Mouse (Mus musculus) thymus, postnatal 36 days (tissue): ENCODE results near the gene Sec14l5.

Experiments
- DNase-seq, 2 experiments: peaks; one replicate each; pipeline ENCODE4 v3.0.0; 2022; ENCODE audit warnings: mixed read lengths in 2 of 2

The Sec14l5 gene

DNA sequence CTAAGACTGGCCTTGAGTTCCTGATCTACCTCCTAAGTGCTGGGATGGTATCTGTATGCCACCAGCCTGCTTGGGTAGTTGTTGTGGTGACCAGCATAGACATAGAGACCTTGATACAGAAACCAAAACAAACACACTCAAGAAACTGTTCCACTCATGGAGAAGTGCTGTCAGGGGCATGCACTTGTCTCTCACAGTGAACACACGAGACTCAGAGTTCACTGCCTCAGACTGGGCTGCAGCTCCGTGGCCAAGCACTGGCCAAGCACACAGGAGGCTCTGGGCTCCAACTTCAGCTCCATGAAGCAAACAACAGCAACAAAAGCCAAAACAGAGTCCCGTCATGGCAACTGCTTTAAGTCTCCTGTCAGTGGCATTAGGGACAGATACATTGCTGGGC lies 8.1 kb downstream of the Sec14l5 start:
- no peak for DNase-seq

GRCm38 (mm10) chr16:5156495-5156894 lies 9.6 kb downstream of the Sec14l5 start:
- no peak for DNase-seq

DNA sequence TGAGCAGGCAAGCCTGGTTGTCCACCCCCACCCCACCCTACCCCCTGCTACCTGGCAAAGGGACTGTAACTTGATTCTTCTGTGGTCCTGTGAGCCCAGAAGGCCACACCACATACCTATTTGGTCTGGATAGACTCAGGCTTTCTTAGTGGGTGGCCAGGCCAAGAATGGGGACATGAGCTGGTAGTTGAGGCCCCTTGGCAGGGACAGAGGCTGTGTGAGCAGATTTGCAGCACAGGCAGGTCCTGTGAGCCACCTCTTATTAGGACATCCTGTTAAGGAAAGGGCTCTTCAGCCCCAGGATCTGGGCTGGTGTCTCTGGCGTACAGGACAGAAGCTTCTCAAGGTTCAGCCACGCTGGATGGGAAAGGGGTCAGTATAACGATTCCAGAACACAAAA lies 10.2 kb downstream of the Sec14l5 start:
- no peak for DNase-seq

DNA sequence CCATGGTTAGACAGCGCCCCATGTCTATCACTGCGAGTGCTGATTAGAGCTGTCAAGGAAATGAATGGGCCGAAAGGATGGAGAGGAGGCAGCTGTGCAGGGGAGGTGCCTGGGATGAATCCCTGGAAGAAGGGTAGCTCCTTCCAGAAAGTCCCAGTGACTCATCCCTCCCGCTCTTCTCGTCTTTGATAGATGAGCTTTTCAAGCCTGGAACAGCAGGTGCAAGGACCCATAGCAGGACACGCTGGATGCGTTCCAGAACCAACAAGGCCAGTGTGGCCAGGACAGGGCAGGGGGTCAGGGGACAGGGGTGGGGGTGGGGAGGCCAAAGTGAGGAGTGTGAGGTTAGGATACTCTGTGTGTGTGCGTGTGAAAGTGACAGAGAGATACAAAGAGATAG lies 12.3 kb downstream of the Sec14l5 start:
- DNase-seq = no peak

- DNase-seq = no peak
Observed at GRCm38 (mm10) chr16:5164327-5164726, 17.4 kb downstream of the Sec14l5 start.

DNA sequence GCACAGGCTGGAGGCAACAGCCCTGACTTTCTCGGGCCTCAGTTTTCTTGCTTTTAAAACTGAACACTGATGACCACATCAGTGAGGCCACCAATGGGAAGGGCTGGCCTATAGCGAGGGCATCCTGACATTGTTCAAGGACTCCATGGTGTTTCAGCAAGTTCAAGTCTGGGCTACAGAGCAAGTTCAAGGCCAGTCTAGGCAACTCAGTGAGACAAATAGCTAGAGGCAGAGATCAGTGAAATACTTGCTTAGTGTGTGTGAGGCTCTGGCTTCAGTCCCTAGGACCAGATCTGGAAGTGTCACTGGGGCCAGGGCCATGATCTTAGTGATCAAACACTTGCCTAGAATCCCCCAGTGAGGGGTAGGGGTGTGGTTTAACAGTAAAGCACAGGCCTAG lies 21.1 kb downstream of the Sec14l5 start:
- DNase-seq = no peak

DNA sequence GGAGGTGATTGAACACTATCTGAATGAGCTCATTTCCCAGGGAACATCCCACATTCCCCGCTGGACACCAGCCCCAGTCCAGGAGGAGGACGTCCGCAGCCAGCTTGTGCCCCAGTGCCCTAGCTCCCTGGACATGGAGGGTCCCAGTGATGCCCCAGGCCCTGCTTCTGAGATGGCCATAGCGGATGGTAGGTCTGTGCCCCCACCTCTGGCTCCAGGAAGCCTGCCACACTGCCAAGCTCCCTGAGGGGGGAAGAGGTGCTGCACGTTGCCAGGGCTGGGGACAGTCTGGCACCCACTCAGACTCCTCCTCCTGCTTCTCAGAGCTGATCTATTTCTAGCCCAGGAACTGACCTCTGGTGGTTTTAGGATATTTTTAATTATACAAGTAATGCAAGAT lies 21.9 kb downstream of the Sec14l5 start:
- DNase-seq = no peak

- no peak for DNase-seq
Observed at GRCm38 (mm10) chr16:5172636-5173035, 25.7 kb downstream of the Sec14l5 start.

- DNase-seq = no peak
Observed at GRCm38 (mm10) chr16:5183310-5183975, 36.5 kb downstream of the Sec14l5 start.

- no peak for DNase-seq
Observed at GRCm38 (mm10) chr16:5184101-5184500, 37.2 kb downstream of the Sec14l5 start.

DNA sequence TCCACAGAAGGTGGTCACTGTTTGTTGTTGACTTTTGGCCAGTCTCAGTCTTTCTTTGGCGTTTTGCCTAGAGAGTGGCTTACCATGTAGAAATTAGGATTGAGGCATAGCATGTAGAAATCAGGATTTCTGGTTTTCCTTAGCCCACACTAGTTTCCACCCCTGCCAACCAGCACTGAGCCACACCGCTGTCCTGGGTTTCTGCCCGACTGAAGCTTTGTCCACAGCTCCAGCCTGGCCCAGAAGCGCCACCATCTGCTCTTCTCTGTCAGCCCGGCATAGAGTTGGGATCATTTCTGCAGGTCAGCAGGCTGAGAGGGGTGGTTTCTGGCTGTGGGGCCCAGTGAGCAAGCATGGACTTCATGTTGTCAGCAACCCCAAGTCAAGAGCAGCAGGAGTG lies 38.0 kb downstream of the Sec14l5 start:
- no peak for DNase-seq

DNA sequence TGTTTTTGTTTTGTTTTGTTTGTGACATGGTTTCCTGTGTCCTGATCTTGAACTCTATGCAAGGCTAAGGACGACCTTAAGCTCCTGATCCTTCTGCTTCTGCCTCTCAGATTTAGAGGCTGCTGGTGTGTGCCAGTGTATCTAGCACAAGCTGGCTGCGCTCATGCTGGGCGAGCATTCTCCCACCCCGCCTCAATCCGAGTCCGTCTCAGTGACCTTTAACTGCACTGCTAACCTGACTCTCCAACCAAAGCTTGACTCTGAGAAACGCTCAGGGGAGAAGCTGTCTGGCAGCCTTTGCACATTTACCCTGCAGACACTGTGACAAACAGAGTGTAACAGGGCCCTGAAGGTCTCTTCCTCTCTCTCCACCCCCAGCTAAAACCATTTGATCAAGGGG lies 38.8 kb downstream of the Sec14l5 start:
- no peak for DNase-seq

GRCm38 (mm10) chr16:5186234-5186633 lies 39.3 kb downstream of the Sec14l5 start:
- DNase-seq = no peak

DNA sequence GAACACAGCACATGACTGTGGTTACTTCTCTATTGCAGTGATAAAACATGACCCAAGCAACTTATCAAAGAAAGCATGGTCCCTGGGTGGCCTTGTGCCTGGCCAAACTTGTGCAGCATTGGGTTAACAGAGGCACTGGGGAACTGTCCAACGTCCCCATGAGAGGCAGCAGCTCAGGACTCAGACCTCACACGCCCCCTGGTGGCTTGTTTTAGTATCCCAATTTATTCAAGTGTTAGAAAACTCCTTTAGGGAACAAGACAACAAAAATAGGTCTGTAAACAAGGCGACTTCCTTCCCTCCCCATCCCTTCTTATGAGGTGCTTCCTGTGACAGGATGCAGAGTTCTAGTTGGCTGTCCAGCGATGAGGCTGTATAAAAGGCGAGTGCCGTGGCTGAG lies 48.2 kb downstream of the Sec14l5 start:
- DNase-seq = peak in 1 of 2 experiments; percentile 20

DNA sequence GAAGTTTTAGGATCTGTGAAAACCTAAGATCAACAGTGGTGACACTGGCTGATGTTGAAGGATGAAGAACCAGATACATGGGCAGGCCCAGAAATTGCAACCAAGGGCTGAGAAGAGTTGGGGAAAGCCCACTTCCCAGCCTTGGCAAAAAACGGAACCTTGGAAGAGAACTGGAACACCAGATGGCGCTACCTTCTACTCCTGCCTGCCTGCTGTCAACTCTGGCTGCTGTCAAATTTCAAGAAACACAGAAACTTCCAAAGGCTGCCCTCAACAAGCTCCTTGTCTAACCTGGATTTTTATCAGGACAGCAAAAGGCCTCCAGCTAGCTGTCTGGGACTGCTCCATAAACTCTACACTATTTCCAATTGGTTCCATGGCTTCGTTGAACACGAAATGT lies 55.8 kb downstream of the Sec14l5 start:
- peak; percentile 21 to 33 for DNase-seq

GRCm38 (mm10) chr16:5203200-5203599 lies 56.3 kb downstream of the Sec14l5 start:
- peak; percentile 40 to 46 for DNase-seq

DNA sequence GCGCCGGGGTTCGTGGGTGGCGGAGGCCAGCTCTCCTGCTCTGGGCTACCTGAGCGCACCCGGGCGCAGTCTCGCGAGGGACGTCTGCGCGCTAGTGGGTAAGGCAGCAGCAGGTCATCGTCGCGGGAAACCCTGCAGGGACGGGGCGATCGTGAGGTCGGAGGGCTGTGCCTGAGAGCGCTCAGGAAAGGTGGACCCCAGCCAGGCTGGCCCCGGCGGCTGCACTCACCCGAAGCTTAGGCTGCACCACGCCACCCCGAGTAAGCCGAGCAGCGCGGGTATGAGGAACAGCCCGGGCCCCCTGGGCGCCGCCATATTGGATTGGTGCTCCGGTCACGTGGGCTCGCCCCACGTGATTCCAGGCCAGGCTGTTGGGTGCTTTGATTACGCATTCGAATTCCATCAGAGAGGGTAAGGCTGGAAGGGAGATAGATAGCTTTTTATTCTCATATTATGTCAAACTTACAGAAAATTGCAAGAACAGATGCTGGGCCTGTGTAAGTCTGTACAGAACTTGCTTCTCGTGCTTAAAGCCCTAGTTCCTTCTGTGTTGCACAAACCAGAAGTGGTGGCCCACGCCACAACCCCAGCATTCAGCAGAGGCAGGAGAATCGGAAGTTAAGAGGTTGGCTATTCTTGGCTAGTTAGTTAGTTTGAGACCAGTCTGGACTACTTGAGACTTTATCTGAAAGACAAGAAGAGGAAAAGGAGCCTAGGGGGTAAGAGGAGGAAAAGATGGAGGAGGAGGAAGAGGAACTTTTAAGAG lies 56.9 kb downstream of the Sec14l5 start, which contains the start of gene Nagpa:
Gene Nagpa, minus strand, starts transcription at position 345 of the 766 bp plus-strand sequence.
- DNase-seq = peak; percentile 73 to 75

DNA sequence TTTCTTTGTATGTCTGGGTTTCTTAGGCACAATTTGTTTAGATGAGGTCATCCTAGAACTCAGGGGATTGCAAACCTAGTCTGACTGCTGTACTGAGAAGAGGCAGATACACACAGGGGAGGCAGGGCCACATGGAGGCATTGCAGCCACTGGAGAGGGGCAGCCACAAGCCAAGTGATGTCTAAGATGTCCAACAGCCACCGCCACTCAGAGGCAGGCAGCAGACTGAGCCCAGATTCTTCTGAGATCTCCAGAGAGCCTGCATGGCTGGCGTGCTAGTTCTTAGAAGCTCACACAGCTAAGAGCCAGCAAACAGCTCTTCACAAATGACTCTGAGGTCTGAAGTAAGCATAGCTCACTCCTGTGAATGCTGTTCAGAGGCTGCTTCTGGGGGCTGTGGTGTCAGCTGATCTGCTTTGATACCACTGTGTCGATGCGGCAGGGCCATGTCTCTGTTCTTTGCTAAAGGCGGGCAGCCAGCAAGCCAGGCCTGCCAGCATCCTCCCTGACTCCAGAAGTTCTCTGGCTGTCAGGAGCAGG lies 58.6 kb downstream of the Sec14l5 start:
- no peak for DNase-seq

GRCm38 (mm10) chr16:5206051-5206450 lies 59.1 kb downstream of the Sec14l5 start:
- no peak for DNase-seq

DNA sequence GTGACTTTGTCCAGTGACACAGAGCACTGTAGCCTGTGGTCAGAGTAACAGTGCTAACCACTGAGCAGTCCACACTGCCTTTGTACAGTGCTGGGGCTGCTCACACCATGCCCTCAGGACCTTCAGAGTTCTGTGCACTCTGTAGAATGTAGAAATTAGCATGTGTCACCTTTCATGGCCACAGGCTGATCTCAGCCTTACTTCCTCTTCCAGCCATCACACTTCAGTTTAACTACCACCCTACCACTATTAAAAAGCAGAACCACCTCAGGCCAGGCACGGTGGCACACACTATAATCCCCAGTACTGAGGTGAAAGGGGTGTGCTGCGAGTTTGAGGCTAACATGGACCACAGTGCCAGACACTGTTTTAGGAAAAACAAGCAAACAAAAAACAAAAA lies 63.5 kb downstream of the Sec14l5 start:
- DNase-seq = no peak

DNA sequence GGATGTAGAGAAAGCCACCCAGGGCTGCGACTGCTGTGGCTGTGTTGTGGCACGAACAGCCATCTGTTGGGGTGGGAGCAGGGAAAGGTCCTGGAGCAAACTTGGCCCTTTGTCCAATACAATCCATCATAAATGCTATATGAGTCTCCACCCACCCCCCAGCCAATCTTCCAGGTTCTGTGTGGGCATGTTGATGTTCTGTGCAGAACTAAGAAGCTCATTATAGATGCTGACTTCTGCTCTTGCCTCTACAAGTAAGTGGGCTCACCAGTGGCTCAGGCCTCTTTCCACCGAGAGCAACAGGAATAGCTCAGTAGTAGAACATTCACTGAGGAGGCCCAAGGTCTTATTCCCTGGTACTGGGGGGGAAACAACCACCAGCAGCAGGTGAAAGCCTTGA lies 65.2 kb downstream of the Sec14l5 start:
- no peak for DNase-seq

DNA sequence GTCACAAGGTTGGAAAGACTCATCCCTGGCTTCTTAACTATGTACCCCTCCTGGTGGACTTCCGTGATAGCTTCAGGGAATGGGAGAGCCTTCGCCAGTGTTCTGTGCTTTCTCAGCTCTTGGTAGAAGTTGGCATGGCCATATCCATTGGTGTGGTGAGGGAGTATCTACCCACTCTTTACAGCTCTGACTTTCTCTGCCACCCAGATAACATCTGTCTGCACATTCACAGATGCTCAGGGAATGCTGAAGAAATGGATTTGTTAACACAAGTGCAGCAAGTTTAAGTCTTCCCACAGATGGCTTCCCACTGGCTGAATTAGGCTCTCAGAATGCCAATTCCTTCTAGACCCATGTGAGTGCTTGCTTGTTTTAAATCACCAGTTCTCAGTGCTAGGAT lies 67.2 kb downstream of the Sec14l5 start:
- DNase-seq = no peak

DNA sequence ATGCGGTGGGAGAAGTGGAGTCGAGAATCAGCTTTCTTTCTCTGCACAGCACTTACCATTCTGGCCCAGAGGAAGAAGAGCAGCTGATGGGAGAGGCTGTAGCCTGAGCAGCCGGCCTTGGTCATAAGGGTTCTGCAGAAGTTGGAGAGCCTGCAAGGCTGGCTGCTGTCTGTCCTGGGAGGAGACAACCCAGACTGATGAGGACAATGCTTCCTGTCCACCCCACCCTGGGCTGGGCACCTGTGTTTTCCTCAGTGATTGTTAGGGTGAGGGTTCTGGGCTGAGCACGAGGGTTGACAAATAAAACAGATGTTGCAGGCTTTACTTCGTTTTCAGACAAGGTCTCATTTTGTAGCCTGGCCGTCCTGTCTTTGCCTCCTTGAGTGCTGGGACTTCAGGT lies 69.8 kb downstream of the Sec14l5 start:
- no peak for DNase-seq
